Mouse (Mus musculus) urinary bladder, postnatal 36 days (tissue): ENCODE measurements around the gene Bcl2l14.
A peak's percentile ranks its signal among the peaks of the same experiment; 100 is the strongest.

ENCODE experiments used
- DNase-seq, 2 experiments: peaks; one replicate each; pipeline ENCODE4 v3.0.0; 2022; ENCODE audit warnings: low spot score in 2 of 2, mixed read lengths in 1 of 2

The Bcl2l14 gene

DNA sequence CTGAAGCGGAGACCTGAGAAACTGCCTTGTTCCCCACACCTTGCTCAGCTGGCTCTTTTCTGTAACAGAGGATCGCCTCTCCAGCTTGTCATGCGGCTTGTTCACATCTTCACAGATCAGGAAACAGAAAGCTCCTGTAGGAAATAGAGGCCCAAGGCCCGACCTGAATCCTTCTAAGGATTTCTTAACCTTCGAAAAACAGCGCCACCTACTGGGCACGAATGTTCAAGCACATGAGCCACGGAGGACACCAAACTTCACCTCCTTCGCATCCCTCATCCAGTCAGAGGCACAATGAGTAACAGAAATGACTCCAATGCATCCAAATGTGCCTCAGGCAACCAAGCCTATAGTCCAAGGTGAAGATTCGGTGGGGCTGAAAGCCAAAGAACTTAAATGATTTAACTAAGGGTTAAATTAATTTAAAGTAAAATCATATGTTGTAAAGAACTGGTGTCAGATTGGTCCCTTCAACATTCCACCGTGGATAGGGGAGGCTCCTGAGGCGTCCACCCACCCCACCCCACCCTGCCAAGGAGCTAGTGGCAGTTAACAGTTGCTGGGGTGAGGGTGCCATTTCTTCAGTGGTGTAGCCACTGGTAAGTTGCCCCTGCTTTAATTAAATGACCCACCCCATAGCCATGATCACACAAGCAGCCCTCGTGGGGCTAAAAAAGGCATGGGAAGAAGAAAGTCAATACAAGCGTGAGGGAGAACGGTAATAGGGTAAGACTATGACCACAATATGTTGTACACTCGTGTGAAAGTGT is 7.0 kb downstream of the Bcl2l14 start:
- peak in 1 of 2 experiments; percentile 70 for DNase-seq

DNA sequence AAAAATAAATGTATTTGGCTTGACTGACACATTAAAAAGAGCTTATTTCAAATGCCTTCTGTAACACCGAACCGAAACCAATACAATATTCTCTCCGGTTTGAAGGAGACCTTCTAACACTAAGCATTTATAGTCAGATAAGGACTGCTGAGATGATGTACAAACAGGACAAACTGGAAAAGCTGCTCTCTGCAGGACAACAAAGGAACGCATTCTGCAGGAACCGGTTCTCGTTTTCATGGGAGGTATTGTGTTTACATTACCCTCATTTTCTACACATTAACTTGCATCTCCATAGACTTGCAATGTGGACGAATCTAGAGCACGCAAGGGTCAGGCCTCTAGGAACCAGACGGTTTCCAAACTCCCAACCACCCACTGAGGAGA is 7.6 kb downstream of the Bcl2l14 start:
- peak in 1 of 2 experiments; percentile 40 for DNase-seq

DNA sequence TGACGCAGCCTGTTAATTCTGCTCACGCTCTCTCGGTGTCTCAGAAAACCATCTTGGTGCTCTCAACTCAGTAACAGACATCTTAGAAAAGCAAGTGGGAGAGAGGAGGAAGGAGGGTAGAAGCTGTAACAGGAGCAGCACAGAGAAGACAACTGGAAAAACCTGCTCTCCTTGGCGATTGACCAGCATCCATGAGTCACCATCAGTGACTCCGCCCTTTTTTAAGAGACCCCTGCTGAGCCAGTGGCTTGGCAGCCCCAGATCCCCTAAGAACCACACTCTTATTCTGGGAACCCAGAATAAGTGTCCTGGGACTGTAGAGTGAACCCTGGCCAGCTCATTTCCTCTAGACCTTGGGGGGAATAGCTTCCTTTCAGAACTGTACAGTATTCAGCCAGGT is 11.1 kb downstream of the Bcl2l14 start:
- peak; percentile 55 to 58 for DNase-seq

DNA sequence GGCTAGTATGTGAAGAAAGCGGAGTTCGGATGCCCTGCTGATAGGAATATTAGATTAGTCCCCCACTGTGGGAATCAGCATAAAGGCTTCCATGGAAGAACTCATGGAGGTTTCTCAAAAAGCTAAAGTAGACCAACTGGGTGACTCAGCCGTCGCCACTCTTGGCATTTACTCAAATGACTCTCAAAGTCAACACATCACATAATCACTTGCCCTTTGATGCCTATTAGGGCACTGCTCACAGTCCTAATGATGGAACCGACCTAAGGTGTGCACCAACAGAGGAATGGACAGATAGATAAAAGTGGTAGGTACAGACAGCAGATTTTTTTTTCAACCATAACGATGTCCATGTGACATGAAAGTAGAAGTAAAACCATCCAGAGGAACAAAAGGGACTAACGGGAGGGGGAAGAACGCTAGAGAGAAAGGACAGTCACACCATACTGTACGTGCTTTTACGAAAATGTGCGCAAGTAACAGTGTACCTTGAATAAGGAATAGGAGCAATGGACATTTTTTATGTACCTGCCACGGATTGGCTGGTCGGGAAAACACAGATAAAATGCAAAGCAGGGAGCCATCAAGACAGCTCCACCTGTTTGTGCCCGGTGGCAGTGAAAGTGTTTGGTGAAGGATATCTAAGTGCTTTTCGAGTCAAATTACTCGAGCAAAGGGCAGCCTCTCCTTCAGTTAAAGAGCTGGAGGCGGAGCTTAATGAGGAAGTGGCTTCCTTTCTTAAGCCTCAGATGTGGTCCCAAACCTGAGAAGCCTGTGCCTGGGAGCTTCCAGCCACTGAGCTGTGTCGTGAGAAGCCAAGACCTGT is 17.8 kb downstream of the Bcl2l14 start:
- peak in 1 of 2 experiments; percentile 33 for DNase-seq

DNA sequence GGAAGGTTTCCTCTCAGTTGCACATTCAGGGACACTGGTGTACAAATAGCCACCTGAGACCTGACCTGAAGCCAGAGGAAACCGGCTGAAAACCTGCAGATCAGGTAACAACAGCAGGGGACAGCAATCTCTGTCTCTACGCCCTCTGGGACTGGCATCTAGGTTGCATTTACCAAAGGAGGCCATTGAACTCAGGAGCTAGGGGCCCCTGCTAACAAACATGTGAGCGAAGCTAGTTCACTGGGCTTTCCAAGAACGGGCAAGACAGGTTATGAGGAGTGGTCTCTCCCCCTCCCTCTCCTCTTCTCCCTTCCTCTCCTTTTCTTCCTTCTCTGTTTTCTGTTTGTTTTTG is 18.4 kb downstream of the Bcl2l14 start:
- no peak for DNase-seq

DNA sequence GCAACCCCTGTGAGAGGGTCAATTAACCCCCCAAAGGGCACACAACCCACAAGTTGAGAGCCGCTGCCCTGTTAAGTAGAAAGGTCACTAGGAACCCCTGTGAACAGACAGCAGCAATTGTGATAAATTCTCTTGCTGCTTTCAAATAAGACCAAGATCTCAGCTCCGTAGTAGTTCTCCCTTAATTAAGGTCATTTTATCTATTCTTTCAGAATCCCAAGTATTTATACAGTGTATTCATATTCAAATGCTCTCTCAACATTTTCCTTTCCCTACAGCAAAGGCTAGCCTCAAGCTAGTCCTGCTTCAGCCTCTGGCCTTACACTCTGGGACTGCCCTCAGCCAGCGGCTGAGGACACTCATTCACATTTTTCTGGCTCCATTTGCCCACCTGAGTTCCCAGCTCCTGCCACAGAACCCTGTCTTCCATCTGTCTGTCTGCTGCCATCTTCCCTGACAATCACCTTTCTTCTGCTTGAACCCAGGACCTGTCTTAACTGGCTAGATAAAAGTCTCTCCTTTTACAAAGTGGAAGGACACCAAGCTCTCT is 20.5 kb downstream of the Bcl2l14 start:
- no peak for DNase-seq

DNA sequence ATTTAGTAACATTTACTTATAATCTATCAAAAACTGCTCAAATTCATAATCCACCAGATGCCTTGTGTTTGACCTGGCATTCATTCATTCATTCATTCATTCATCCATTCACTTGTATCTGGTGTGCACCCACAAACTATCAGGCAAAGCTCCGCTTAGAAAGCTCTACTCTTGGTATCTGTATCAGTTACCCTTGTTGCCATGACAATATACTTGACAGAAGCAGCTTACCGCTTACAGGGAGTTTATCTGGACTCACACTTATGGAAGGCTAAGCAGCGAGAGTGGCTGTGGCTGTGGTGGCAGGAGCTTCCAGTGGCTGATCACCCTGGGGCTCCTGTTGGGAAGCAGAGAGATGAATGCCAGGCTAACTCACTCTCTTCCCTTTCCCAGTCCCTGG is 21.8 kb downstream of the Bcl2l14 start:
- no peak for DNase-seq

DNA sequence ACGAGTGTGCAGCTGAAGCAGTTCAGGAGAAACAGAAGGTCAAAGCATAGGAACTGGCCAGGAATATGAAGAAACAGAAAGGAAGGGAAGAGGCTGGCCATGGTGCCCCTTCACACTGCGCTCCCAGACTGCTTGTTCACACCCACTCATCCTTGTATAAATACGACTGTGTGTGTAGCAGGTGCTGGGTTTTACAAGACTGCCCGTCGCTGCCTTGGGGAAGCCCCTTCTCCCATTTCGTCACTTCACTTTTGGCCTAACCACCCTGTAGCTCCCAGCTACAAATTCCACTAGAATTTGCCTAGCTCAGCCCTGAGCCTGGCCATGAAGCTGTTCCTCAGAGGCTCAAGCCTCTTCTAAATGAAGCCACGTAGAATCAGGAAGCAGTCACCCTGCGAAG is 24.3 kb downstream of the Bcl2l14 start:
- no peak for DNase-seq

DNA sequence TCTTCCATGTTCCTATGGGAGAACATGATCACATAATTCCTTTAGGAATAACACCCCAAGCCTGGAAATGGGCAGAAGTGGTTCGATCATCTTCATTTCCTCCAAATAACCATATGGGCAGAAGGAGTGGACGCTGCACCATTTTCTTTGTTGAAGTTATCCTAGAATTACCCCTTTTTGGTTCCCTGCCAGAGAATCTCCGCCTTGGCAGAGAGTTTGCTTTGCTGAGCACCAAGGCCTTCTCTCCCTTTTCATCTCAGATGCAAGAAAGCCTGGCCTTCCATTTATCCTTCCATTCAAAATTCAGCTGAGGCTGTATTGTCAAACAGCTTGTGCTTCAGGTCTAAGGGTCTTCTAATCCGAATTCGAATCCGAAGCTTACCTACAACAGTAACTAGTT is 25.8 kb downstream of the Bcl2l14 start:
- DNase-seq, result no peak

DNA sequence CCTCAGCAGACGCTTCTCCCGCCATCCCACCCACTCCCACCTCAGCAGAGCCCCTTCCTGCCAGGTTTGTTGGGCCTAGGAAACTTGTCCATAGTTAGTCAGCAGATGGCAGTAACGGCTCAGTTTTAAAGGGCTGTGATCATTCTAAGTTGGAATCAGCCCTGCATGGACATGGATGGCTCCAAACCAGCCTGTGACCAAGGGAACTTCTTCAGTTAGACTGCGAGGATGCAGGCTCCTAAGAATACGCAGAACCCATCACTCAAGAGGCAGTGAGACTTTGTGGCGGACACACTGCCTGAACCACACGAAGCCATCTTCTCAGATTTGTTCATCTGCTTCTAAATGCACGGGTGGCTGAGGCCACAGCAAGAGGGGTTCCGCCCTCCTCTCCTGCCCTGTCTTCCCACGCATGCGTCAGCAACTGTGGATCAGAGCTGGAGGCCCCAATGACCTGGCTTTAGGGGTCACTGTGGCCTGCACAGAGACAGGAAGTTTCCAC is 29.1 kb downstream of the Bcl2l14 start:
- DNase-seq, result peak; percentile 53 to 61

DNA sequence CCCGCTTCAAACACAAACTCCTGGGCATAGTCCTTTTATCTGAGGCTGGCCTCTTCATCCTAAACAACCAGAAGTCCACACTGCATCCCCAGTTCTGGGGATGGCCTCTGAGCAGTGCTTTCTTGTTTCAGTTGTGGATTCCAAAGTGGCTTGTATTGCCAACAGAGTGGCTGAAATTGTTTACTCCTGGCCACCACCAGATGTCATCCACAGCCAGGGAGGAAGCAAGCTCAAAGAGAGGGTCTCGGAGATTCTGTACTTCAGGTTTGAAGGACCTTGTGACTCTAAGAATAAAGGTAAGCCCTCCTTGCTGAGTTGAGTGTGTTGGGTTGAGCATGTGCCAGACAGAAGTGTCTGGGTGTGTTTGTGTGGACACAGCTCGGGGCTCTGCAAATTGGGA is 31.0 kb downstream of the Bcl2l14 start:
- DNase-seq, result no peak

DNA sequence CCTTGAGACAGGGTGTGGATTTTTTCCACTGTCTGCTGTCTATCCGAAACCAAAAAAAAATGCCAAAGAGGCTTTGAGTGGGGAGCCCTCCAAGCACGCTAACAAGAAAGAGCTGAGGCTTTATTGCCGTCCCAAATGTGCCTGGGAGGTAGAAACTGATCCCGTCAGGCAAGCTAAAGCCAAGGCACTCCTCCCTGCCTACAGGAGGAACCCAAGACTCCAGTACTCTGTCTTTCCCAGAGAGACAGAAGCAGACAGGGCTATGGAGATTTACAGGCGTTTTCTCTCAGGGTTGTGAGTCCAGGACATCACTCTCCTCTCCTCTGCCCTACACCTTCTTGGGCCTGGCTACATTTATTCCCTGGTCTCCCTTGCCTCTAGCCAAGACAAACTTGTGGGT is 32.3 kb downstream of the Bcl2l14 start:
- DNase-seq, result no peak

DNA sequence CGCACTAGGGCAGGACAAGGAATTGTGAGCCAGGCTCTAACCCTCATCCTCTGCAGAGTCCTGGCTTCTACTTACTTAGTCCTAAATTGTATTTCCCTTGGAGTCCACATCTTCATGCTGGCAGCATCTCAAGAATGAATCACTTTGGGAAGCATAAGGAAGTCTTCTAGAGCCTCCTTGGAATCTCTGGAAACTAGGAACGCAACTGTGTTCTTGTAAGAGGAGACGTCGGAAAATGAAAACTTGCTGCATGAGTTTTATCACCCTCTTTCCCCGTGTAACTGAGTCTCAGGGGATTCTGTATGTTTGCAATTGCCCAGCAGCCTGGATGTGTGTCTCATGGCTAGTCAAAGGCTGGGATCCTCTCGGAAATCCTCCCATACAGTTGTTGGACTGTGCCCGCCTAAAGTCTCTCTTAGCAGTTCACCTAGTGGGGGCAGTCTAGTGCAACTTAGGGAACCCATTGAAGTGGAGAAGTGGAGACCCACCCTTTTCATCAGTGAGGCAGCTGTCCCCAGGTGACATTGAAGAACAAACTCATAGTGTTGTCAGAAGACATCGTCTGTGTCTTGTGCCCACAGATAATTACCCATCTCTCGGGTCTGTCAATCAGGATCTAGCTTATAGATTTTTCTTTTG is 34.2 kb downstream of the Bcl2l14 start:
- DNase-seq, result no peak

DNA sequence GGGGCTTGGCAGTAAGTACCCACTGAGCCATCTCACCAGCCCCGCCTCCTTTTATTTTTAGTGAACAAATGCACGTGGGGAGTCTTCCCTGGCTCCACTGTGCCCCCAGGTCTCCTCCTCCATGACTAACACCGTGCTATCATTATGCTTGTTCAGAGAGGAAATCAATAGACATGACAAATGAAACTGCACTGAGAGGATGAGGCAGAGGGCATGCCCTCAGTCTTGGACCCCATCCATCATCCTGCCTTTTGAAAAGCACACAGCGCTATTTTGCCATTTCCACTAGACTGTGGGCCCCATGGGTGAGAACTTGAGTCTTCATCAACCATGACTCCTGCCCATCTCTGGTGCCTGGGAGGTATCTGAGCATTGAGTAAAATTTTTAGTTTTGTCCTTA is 35.5 kb downstream of the Bcl2l14 start:
- no peak for DNase-seq

DNA sequence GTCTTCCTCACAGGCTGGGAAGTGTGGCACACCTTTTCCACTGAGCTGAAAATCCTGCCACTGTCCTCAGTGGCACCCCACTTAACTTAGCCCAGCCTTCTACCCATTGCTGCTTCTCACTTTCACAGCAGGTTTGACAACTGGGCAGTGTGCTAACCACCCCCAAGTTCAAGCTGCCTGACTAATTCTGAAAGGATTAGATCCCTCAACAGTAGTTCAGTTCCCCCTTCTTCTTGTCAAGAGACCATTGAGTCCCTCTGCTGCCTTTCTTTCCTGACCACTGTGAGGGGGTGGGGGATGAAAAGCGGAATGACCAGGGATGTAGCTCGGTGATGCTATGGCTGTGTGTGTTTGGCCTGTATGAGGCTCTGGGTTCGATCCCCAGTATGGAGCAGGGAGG is 37.2 kb downstream of the Bcl2l14 start:
- DNase-seq, result no peak

DNA sequence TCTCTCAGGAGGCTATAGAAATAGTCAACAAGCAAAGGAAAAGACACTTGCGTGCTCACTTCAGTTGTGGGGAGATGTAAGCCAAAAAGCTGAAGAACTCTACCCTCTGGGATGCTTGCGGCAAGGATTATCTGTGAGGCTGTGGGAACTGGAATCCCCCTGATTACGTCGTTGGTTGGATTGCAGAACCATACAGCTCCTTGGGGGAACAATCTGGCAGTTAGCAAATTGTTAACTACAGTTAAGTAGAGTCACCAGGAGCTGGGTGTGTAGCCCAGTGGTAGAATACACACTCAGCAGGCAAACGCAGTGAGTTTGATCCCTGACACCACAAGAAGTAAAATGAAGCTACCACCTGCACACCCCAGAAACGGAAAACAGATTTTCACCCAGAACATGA is 37.9 kb downstream of the Bcl2l14 start:
- DNase-seq, result no peak

DNA sequence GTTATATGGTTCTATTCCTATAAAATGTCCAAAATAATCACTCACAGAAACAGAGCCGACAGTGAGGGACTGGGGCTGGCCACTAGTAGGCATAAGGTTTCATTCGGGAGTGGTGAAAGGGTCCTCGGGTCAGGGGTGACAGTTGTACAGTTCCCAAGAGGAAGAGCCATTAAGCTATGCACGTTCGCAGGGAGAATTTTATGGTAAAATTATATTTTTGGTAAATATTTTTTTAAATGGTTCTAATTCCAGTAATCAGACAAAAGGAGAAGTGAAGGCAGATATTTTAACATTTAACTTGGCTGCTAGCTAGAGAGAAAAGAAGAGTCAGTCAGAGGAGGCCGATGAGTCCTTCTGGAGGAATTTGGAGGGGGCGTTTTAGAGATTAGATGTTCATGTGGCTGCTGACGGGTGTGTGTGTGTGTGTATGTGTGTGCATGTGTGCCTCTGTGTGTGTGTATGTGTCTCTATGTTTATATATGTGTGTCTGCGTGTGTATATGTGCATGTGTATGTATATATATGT is 38.8 kb downstream of the Bcl2l14 start:
- DNase-seq, result no peak

DNA sequence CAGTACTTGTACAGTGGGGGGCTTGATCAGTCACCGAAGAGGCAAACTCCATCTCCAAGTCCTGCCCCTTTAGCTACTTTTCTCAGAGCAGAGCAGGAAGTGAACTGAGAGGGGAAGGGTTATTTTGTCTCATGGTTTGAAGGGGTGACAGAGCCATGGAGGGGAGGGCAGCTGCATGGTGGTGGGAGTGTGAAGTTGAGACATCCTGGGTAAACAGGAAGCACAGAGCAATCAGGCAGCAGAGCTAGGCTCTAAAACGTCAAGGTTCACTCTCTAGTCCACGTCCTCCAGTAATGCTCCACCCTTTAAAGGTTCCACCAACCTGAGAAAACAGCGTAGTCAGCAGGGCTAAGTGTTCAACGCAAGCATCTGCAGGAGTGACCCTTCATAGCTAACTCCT is 40.8 kb downstream of the Bcl2l14 start:
- DNase-seq, result no peak

DNA sequence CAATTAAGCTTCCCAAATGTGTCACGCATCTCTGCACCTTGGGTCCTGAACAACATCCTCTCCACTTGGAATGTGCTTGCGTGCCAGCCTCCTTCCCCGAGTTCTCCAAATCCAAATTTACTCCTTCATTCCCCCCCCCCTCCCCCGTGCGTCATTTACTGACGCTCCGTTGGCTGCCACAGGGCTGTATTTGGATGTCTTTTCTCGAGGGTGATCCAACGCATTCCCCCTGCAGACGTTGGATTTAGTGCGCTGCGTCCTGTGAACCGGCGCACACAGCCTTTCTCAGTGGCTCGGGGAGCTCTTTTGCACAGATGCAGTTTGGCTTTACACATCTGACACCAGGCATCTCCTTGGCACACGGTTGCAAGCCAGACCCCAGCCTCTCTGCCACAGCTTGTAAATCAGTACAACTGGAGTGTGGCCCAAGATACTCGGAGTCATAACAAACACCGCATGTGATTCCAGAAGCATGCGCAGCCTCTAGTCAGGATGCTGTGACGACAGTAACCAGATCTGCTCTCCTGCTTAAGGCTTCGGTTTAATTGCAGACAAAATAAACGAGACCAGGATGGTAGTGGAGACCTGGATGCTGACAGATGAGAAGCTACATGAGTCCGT is 43.4 kb downstream of the Bcl2l14 start:
- peak in 1 of 2 experiments; percentile 33 for DNase-seq

DNA sequence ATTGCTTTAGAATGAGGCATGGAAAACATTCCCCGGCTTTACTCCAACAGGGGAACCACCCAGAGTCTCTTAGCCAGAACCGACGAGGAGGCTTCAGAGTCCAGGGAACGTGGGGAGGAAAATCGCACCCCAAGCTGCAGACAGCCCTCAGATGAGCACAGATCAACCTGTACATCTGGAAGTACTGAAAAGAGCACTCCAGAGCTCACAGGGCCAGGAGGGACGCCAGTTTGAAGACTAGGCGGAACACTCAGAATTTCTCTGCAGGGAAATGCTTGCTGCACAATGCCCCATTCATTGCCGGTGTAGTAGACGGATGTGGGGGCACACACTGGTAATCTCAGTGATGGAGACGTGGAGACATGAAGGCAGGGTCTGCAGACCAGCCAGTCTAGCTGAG is 43.9 kb downstream of the Bcl2l14 start:
- no peak for DNase-seq

DNA sequence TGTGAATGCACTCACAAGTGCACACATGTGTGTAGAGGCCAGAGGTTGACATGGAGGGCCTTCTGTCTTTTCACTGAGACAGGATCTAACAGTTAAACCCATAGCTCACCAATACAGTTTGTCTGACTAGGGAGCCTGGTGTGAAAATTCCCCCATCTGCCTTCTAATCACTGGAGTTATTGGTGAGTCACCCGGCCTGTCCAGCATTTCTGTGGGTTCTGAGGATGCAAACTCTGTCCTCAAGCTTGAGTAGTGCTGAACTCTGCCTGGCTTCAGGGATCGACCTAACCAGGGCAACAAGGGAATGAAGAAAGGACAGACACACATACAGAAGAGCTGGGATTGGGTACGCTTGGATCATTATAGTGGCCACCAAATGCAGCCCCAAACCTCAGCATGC is 45.6 kb downstream of the Bcl2l14 start:
- no peak for DNase-seq

DNA sequence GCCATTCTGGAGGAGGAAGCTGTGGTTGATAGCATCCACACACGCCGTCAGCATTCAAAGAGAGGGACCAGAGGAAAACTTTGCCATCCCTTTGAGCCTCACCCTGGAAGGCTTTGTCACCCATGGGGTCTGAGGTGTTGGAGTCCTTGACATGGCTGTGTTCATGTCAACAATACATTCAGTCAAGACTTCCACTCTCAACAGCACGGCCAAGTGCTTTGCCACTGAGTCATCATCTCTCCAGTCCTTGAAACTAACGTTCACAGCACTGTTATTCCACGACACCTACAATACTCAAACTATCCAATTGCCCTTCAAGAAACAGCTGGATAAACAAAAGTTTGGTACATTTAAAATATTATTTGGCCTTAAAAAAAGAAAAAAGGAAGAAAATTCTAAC is 46.1 kb downstream of the Bcl2l14 start:
- DNase-seq, result no peak
